Mouse (Mus musculus): Measurements from ENCODE around the gene Slc23a4. TPM values are rescaled to one million over a fixed set of nuclear protein-coding genes. Genes with fewer than 3 reads are reported as not detected.

The Slc23a4 gene
- 1.1 TPM in 2 replicates for polyA plus RNA-seq (2015; fragmentation: Nextera tagmentation; extraction: Ambion mirVana)

- WGBS, result 14% methylated on average over 20 of the region's 20 CpGs
Observed at GRCm38 (mm10) chr6:34988081-34988761, at the start of gene Slc23a4. TSS of gene Slc23a4 (minus strand) at chr6:34988404.

GRCm38 (mm10) chr6:35033341-35033740 lies 45.1 kb upstream of the Slc23a4 start:
- peaks cover 8% of the 10 kb centered on the region; the same call in 1 of the 2 replicates for H3K36me3 ChIP-seq
- no peak overlapping the region for H3K4me2 ChIP-seq (replicated peaks)
- ATAC-seq (ENCODE audit: insufficient number of reproducible peaks, low FRiP score, low TSS enrichment, low read depth), result no peak
- no peak overlapping the region for H3K4me3 ChIP-seq (replicated peaks)
- H3K9me3 ChIP-seq (replicated peaks), result no peaks in the 10 kb centered on the region
- H3K27ac ChIP-seq (replicated peaks), result no peak overlapping the region
- no peaks in the 10 kb centered on the region for H3K4me1 ChIP-seq
- no peaks in the 10 kb centered on the region for H3K27me3 ChIP-seq
- WGBS, result 94% methylated on average over 11 of the region's 11 CpGs
- H3K9ac ChIP-seq, result no peak overlapping the region

More at GRCm38 (mm10) chr6:34988081-34988761, at the start of gene Slc23a4:
- no peak for ATAC-seq (ENCODE audit: insufficient number of reproducible peaks, low FRiP score, low TSS enrichment, low read depth)
- H3K4me1 ChIP-seq, result peaks cover 18% of the 10 kb centered on the region
- no peaks in the 10 kb centered on the region for H3K9me3 ChIP-seq (replicated peaks)
- no peak within 1 kb of the TSS for H3K9ac ChIP-seq
- H3K4me3 ChIP-seq (replicated peaks), result no peak within 1 kb of the TSS
- no peaks in the 10 kb centered on the region for H3K36me3 ChIP-seq
- H3K27ac ChIP-seq (replicated peaks), result no peak within 1 kb of the TSS
- H3K27me3 ChIP-seq, result no peaks in the 10 kb centered on the region
- peak within 1 kb of the TSS; percentile 30 for H3K4me2 ChIP-seq (replicated peaks)

GRCm38 (mm10) chr6:35032704-35033103 lies 44.5 kb upstream of the Slc23a4 start:
- 65% methylated on average over 2 of the region's 2 CpGs for WGBS
- Histone ChIP-seq H3K27me3 (no peaks in the 10 kb centered on the region), H3K9me3 (replicated peaks) (no peaks in the 10 kb centered on the region), H3K4me3 (replicated peaks) (no peak overlapping the region), H3K4me2 (replicated peaks) (no peak overlapping the region), H3K4me1 (0 out of 2 replicates have a peak, but pooled peaks cover 2% of the 10 kb centered on the region), H3K27ac (replicated peaks) (no peak overlapping the region), H3K9ac (no peak overlapping the region), H3K36me3 (peaks cover 8% of the 10 kb centered on the region; the same call in 1 of the 2 replicates)
- ATAC-seq (ENCODE audit: insufficient number of reproducible peaks, low FRiP score, low TSS enrichment, low read depth), result no peak

- no peak overlapping the region for H3K27ac ChIP-seq (replicated peaks)
- no peak overlapping the region for H3K4me2 ChIP-seq (replicated peaks)
- H3K4me3 ChIP-seq (replicated peaks), result no peak overlapping the region
- H3K9me3 ChIP-seq (replicated peaks), result no peaks in the 10 kb centered on the region
- ATAC-seq (ENCODE audit: insufficient number of reproducible peaks, low FRiP score, low TSS enrichment, low read depth), result no peak
- H3K36me3 ChIP-seq, result no peaks in the 10 kb centered on the region
- 95% methylated on average over 4 of the region's 4 CpGs for WGBS
- H3K4me1 ChIP-seq, result peaks cover 6% of the 10 kb centered on the region
- no peaks in the 10 kb centered on the region for H3K27me3 ChIP-seq
- H3K9ac ChIP-seq, result no peak overlapping the region
Observed at GRCm38 (mm10) chr6:35030811-35031210, 42.6 kb upstream of the Slc23a4 start.

GRCm38 (mm10) chr6:35030226-35030625 lies 42.0 kb upstream of the Slc23a4 start:
- 83% methylated on average over 6 of the region's 6 CpGs for WGBS
- H3K4me1 ChIP-seq, result peaks cover 9% of the 10 kb centered on the region

GRCm38 (mm10) chr6:35028023-35028422 lies 39.8 kb upstream of the Slc23a4 start:
- Histone ChIP-seq H3K9me3 (replicated peaks) (no peaks in the 10 kb centered on the region), H3K9ac (no peak overlapping the region), H3K4me2 (replicated peaks) (no peak overlapping the region), H3K36me3 (peaks cover under 1% of the 10 kb centered on the region), H3K27me3 (no peaks in the 10 kb centered on the region), H3K4me1 (peaks cover 24% of the 10 kb centered on the region), H3K27ac (replicated peaks) (no peak overlapping the region), H3K4me3 (replicated peaks) (no peak overlapping the region)
- 97% methylated on average over 2 of the region's 2 CpGs for WGBS
- no peak for ATAC-seq (ENCODE audit: insufficient number of reproducible peaks, low FRiP score, low TSS enrichment, low read depth)

More at GRCm38 (mm10) chr6:35030226-35030625, 42.0 kb upstream of the Slc23a4 start:
- H3K9ac ChIP-seq, result no peak overlapping the region
- H3K27me3 ChIP-seq, result no peaks in the 10 kb centered on the region
- H3K36me3 ChIP-seq, result no peaks in the 10 kb centered on the region
- no peak overlapping the region for H3K4me3 ChIP-seq (replicated peaks)
- H3K27ac ChIP-seq (replicated peaks), result no peak overlapping the region
- ATAC-seq (ENCODE audit: insufficient number of reproducible peaks, low FRiP score, low TSS enrichment, low read depth), result no peak
- no peaks in the 10 kb centered on the region for H3K9me3 ChIP-seq (replicated peaks)
- H3K4me2 ChIP-seq (replicated peaks), result no peak overlapping the region

- no peak overlapping the region for H3K9ac ChIP-seq
- ATAC-seq (ENCODE audit: insufficient number of reproducible peaks, low FRiP score, low TSS enrichment, low read depth), result no peak
- peaks cover 6% of the 10 kb centered on the region for H3K36me3 ChIP-seq
- H3K4me2 ChIP-seq (replicated peaks), result no peak overlapping the region
- peaks cover 24% of the 10 kb centered on the region for H3K4me1 ChIP-seq
- H3K27me3 ChIP-seq, result no peaks in the 10 kb centered on the region
- WGBS, result 66% methylated on average over 6 of the region's 6 CpGs
- H3K4me3 ChIP-seq (replicated peaks), result no peak overlapping the region
- no peak overlapping the region for H3K27ac ChIP-seq (replicated peaks)
- no peaks in the 10 kb centered on the region for H3K9me3 ChIP-seq (replicated peaks)
Observed at GRCm38 (mm10) chr6:35027257-35027656, 39.1 kb upstream of the Slc23a4 start.

- ATAC-seq (ENCODE audit: insufficient number of reproducible peaks, low FRiP score, low TSS enrichment, low read depth), result no peak
- H3K4me3 ChIP-seq (replicated peaks), result no peak overlapping the region
- no peak overlapping the region for H3K9ac ChIP-seq
- H3K27me3 ChIP-seq, result no peaks in the 10 kb centered on the region
- H3K4me2 ChIP-seq (replicated peaks), result no peak overlapping the region
- H3K4me1 ChIP-seq, result 0 out of 2 replicates have a peak, but pooled peaks cover 6% of the 10 kb centered on the region
- WGBS, result 87% methylated on average over 5 of the region's 5 CpGs
- peaks cover 3% of the 10 kb centered on the region; the same call in 1 of the 2 replicates for H3K36me3 ChIP-seq
- no peak overlapping the region for H3K27ac ChIP-seq (replicated peaks)
- no peaks in the 10 kb centered on the region for H3K9me3 ChIP-seq (replicated peaks)
Observed at GRCm38 (mm10) chr6:35016624-35017023, 28.4 kb upstream of the Slc23a4 start.

GRCm38 (mm10) chr6:35011953-35012352 lies 23.7 kb upstream of the Slc23a4 start:
- Histone ChIP-seq H3K4me3 (replicated peaks) (no peak overlapping the region), H3K27me3 (no peaks in the 10 kb centered on the region), H3K4me2 (replicated peaks) (no peak overlapping the region), H3K9ac (no peak overlapping the region), H3K4me1 (0 out of 2 replicates have a peak, but pooled peaks cover 6% of the 10 kb centered on the region), H3K36me3 (no peaks in the 10 kb centered on the region), H3K27ac (replicated peaks) (no peak overlapping the region), H3K9me3 (replicated peaks) (no peaks in the 10 kb centered on the region)
- no peak for ATAC-seq (ENCODE audit: insufficient number of reproducible peaks, low FRiP score, low TSS enrichment, low read depth)
- 52% methylated on average over 1 of the region's 1 CpGs for WGBS

- Histone ChIP-seq H3K27ac (replicated peaks) (no peak overlapping the region), H3K27me3 (no peaks in the 10 kb centered on the region), H3K36me3 (no peaks in the 10 kb centered on the region), H3K4me3 (replicated peaks) (no peak overlapping the region), H3K9me3 (replicated peaks) (no peaks in the 10 kb centered on the region), H3K9ac (no peak overlapping the region), H3K4me1 (0 out of 2 replicates have a peak, but pooled peaks cover 6% of the 10 kb centered on the region), H3K4me2 (replicated peaks) (no peak overlapping the region)
- WGBS, result 94% methylated on average over 5 of the region's 5 CpGs
- ATAC-seq (ENCODE audit: insufficient number of reproducible peaks, low FRiP score, low TSS enrichment, low read depth), result no peak
Observed at GRCm38 (mm10) chr6:35010705-35011104, 22.5 kb upstream of the Slc23a4 start.

- ATAC-seq (ENCODE audit: insufficient number of reproducible peaks, low FRiP score, low TSS enrichment, low read depth), result no peak
- H3K36me3 ChIP-seq, result no peaks in the 10 kb centered on the region
- no peak overlapping the region for H3K9ac ChIP-seq
- no peak overlapping the region for H3K27ac ChIP-seq (replicated peaks)
- peaks cover 8% of the 10 kb centered on the region; the same call in 1 of the 2 replicates for H3K4me1 ChIP-seq
- H3K4me2 ChIP-seq (replicated peaks), result no peak overlapping the region
- no peak overlapping the region for H3K4me3 ChIP-seq (replicated peaks)
- no peaks in the 10 kb centered on the region for H3K9me3 ChIP-seq (replicated peaks)
- H3K27me3 ChIP-seq, result no peaks in the 10 kb centered on the region
- WGBS, result 59% methylated on average over 18 of the region's 18 CpGs
Observed at GRCm38 (mm10) chr6:35002261-35002669, 14.1 kb upstream of the Slc23a4 start.
